Mouse (Mus musculus): ENCODE results near the gene Naa80. TPM values are rescaled to one million over a fixed set of nuclear protein-coding genes. Genes with fewer than 3 reads are reported as not detected.

Gene Naa80
- polyA plus RNA-seq, 1 experiment from 2014 or later, result 17.9 TPM

- no peak for DNase-seq (ENCODE audit: extremely low spot score, low spot score)
- H3K27me3 ChIP-seq (ENCODE audit: poor library complexity, severe bottlenecking), result no peaks in the 10 kb centered on the region
- peaks cover 93% of the 10 kb centered on the region for H3K36me3 ChIP-seq (replicated peaks)
- H3K9me3 ChIP-seq, result no peaks in the 10 kb centered on the region
- 71% methylated on average over 5 of the region's 5 CpGs for WGBS
- peaks cover 60% of the 10 kb centered on the region for H3K4me1 ChIP-seq
- no peak overlapping the region for H3K4me3 ChIP-seq
- H3K27ac ChIP-seq, result peak overlapping the region; percentile 97
Observed at GRCm38 (mm10) chr9:107624539-107624938, 45.9 kb downstream of the Naa80 start.

GRCm38 (mm10) chr9:107624951-107625350 lies 46.3 kb downstream of the Naa80 start:
- no peaks in the 10 kb centered on the region for H3K9me3 ChIP-seq
- H3K27me3 ChIP-seq (ENCODE audit: poor library complexity, severe bottlenecking), result no peaks in the 10 kb centered on the region
- no peak overlapping the region for H3K4me3 ChIP-seq
- DNase-seq (ENCODE audit: extremely low spot score, low spot score), result no peak
- H3K27ac ChIP-seq, result peak overlapping the region; percentile 97
- H3K4me1 ChIP-seq, result peaks cover 62% of the 10 kb centered on the region
- 83% methylated on average over 3 of the region's 3 CpGs for WGBS
- H3K36me3 ChIP-seq (replicated peaks), result peaks cover 93% of the 10 kb centered on the region

GRCm38 (mm10) chr9:107625351-107626128 lies 46.9 kb downstream of the Naa80 start:
- WGBS, result 88% methylated on average over 12 of the region's 12 CpGs
- no peaks in the 10 kb centered on the region for H3K9me3 ChIP-seq
- peaks cover 68% of the 10 kb centered on the region for H3K4me1 ChIP-seq
- peaks cover 88% of the 10 kb centered on the region for H3K36me3 ChIP-seq (replicated peaks)
- peak overlapping the region; percentile 97 for H3K27ac ChIP-seq
- DNase-seq (ENCODE audit: extremely low spot score, low spot score), result no peak
- H3K4me3 ChIP-seq, result peak overlapping the region; percentile 80; the same call in 1 of the 2 replicates
- H3K27me3 ChIP-seq (ENCODE audit: poor library complexity, severe bottlenecking), result no peaks in the 10 kb centered on the region

- peak overlapping the region; percentile 97 for H3K27ac ChIP-seq
- H3K27me3 ChIP-seq (ENCODE audit: poor library complexity, severe bottlenecking), result no peaks in the 10 kb centered on the region
- peak; percentile 64 for DNase-seq (ENCODE audit: extremely low spot score, low spot score)
- H3K9me3 ChIP-seq, result no peaks in the 10 kb centered on the region
- peak overlapping the region; percentile 80 for H3K4me3 ChIP-seq
- 26% methylated on average over 15 of the region's 15 CpGs for WGBS
- H3K4me1 ChIP-seq, result peaks cover 75% of the 10 kb centered on the region
- H3K36me3 ChIP-seq (replicated peaks), result peaks cover 85% of the 10 kb centered on the region
Observed at GRCm38 (mm10) chr9:107626158-107626843, 47.6 kb downstream of the Naa80 start.

- peaks cover 86% of the 10 kb centered on the region for H3K36me3 ChIP-seq (replicated peaks)
- no peaks in the 10 kb centered on the region for H3K27me3 ChIP-seq (ENCODE audit: poor library complexity, severe bottlenecking)
- no peaks in the 10 kb centered on the region for H3K9me3 ChIP-seq
- peak; percentile 95 for DNase-seq (ENCODE audit: extremely low spot score, low spot score)
- peaks cover 81% of the 10 kb centered on the region for H3K4me1 ChIP-seq
- peak overlapping the region; percentile 80 for H3K4me3 ChIP-seq
- 0% methylated on average over 2 of the region's 2 CpGs for WGBS
- peak overlapping the region; percentile 97 for H3K27ac ChIP-seq
Observed at GRCm38 (mm10) chr9:107626844-107627277, 48.2 kb downstream of the Naa80 start.

GRCm38 (mm10) chr9:107627387-107628255 lies 48.9 kb downstream of the Naa80 start:
- H3K4me1 ChIP-seq, result peaks cover 89% of the 10 kb centered on the region
- no peak for DNase-seq (ENCODE audit: extremely low spot score, low spot score)
- H3K27me3 ChIP-seq (ENCODE audit: poor library complexity, severe bottlenecking), result no peaks in the 10 kb centered on the region
- H3K9me3 ChIP-seq, result no peaks in the 10 kb centered on the region
- peak overlapping the region; percentile 97 for H3K27ac ChIP-seq
- peak overlapping the region; percentile 80 for H3K4me3 ChIP-seq
- peaks cover 85% of the 10 kb centered on the region for H3K36me3 ChIP-seq (replicated peaks)
- WGBS, result 22% methylated on average over 20 of the region's 20 CpGs

GRCm38 (mm10) chr9:107628721-107629410 lies 50.2 kb downstream of the Naa80 start:
- 33% methylated on average over 15 of the region's 15 CpGs for WGBS
- no peak for DNase-seq (ENCODE audit: extremely low spot score, low spot score)
- H3K4me3 ChIP-seq, result peak overlapping the region; percentile 80

GRCm38 (mm10) chr9:107629411-107629730 lies 50.7 kb downstream of the Naa80 start:
- Histone ChIP-seq H3K36me3 (replicated peaks) (peaks cover 80% of the 10 kb centered on the region), H3K4me3 (peak overlapping the region; percentile 80), H3K27ac (peak overlapping the region; percentile 97), H3K4me1 (peaks cover 100% of the 10 kb centered on the region), H3K27me3 (ENCODE audit: poor library complexity, severe bottlenecking) (no peaks in the 10 kb centered on the region), H3K9me3 (no peaks in the 10 kb centered on the region)
- 28% methylated on average over 4 of the region's 4 CpGs for WGBS
- DNase-seq (ENCODE audit: extremely low spot score, low spot score), result no peak

More at GRCm38 (mm10) chr9:107628721-107629410, 50.2 kb downstream of the Naa80 start:
- Histone ChIP-seq H3K27ac (peak overlapping the region; percentile 97), H3K4me1 (peaks cover 100% of the 10 kb centered on the region), H3K27me3 (ENCODE audit: poor library complexity, severe bottlenecking) (no peaks in the 10 kb centered on the region), H3K9me3 (no peaks in the 10 kb centered on the region), H3K36me3 (replicated peaks) (peaks cover 85% of the 10 kb centered on the region)

GRCm38 (mm10) chr9:107629901-107630425 lies 51.3 kb downstream of the Naa80 start:
- Histone ChIP-seq H3K4me1 (peaks cover 99% of the 10 kb centered on the region), H3K27ac (peak overlapping the region; percentile 97), H3K36me3 (replicated peaks) (peaks cover 74% of the 10 kb centered on the region), H3K4me3 (peak overlapping the region; percentile 80), H3K9me3 (no peaks in the 10 kb centered on the region), H3K27me3 (ENCODE audit: poor library complexity, severe bottlenecking) (no peaks in the 10 kb centered on the region)
- no peak for DNase-seq (ENCODE audit: extremely low spot score, low spot score)
- 7% methylated on average over 14 of the region's 14 CpGs for WGBS

GRCm38 (mm10) chr9:107630576-107630975 lies 51.9 kb downstream of the Naa80 start:
- H3K9me3 ChIP-seq, result no peaks in the 10 kb centered on the region
- peak; percentile 84 for DNase-seq (ENCODE audit: extremely low spot score, low spot score)
- H3K4me1 ChIP-seq, result peaks cover 99% of the 10 kb centered on the region
- peaks cover 68% of the 10 kb centered on the region for H3K36me3 ChIP-seq (replicated peaks)
- no peaks in the 10 kb centered on the region for H3K27me3 ChIP-seq (ENCODE audit: poor library complexity, severe bottlenecking)
- H3K27ac ChIP-seq, result peak overlapping the region; percentile 97
- H3K4me3 ChIP-seq, result peak overlapping the region; percentile 80
- WGBS, result 0% methylated on average over 4 of the region's 4 CpGs

- no peaks in the 10 kb centered on the region for H3K27me3 ChIP-seq (ENCODE audit: poor library complexity, severe bottlenecking)
- H3K36me3 ChIP-seq (replicated peaks), result peaks cover 60% of the 10 kb centered on the region
- H3K27ac ChIP-seq, result peak overlapping the region; percentile 97
- no peaks in the 10 kb centered on the region for H3K9me3 ChIP-seq
- DNase-seq (ENCODE audit: extremely low spot score, low spot score), result no peak
- WGBS, result 36% methylated on average over 9 of the region's 9 CpGs
- H3K4me1 ChIP-seq, result peaks cover 99% of the 10 kb centered on the region
- peak overlapping the region; percentile 80 for H3K4me3 ChIP-seq
Observed at GRCm38 (mm10) chr9:107631311-107631826, 52.7 kb downstream of the Naa80 start.

All from forebrain, embryonic 10.5 days (tissue).